Mouse (Mus musculus): ENCODE results near the gene Mcoln2.

GRCm38 (mm10) chr3:146152913-146153312, 3.3 kb downstream of the Mcoln2 start:
- TF ChIP-seq POLR2A (IDR thresholded peaks at IDR 0.05; ENCODE audit: borderline replicate concordance, control insufficient read depth, low read depth, low read length) (no peak), CTCF (IDR thresholded peaks at IDR 0.05; ENCODE audit: control insufficient read depth, insufficient read depth, low read length) (no peak)

All from bone marrow, adult 2 months (tissue).